Mouse (Mus musculus) cortical plate, adult 2 months (tissue): ENCODE results near the gene Olfr544. TPM values are rescaled to one million over a fixed set of nuclear protein-coding genes. Genes with fewer than 3 reads are reported as not detected.

Experiments
- H3K27ac ChIP-seq: fragments of 200-500 bp; 2 replicates; pipeline ENCODE4 v1.5.1; 2012; ENCODE audit warnings: low read length, control low read depth, inconsistent platforms; ENCODE audit not compliant: insufficient read depth
- H3K4me1 ChIP-seq: fragments of 200-500 bp; 2 replicates; pipeline ENCODE4 v1.6.1; 2011; ENCODE audit warnings: low read length; ENCODE audit not compliant: control insufficient read depth, insufficient read depth
- H3K4me3 ChIP-seq: fragments of 200-500 bp; 2 replicates; pipeline ENCODE4 v1.5.1; 2011; ENCODE audit warnings: mild to moderate bottlenecking, low read length, control low read depth; ENCODE audit not compliant: insufficient read depth
- CTCF ChIP-seq: fragments of 200-500 bp; IDR thresholded peaks from 2 replicates; pipeline ENCODE4 v1.5.1; 2011; ENCODE audit warnings: mild to moderate bottlenecking, control low read depth, low read length; ENCODE audit not compliant: insufficient read depth; ENCODE audit errors: extremely low read depth
- POLR2A ChIP-seq: fragments of 200-500 bp; IDR thresholded peaks from 2 replicates; pipeline ENCODE4 v1.6.1; 2011; ENCODE audit warnings: mild to moderate bottlenecking, low read length, control low read depth; ENCODE audit not compliant: insufficient read depth; ENCODE audit errors: extremely low read depth
- polyA plus RNA-seq: library from polyadenylated mRNA; depleted of rRNA; stranded (reverse); fragments of >200 nt; gene quantifications from 2 replicates; pipeline ENCODE4 v1.2.3, GENCODE M21; 2012; rRNA removed

Gene Olfr544
- polyA plus RNA-seq, 1 experiment, result not detected

GRCm38 (mm10) chr7:102441657-102442391 lies 46.3 kb downstream of the Olfr544 start, which contains the start of gene Rrm1:
Rrm1 (plus strand) TSS chr7:102441695.
- no peaks in the 10 kb centered on the region for H3K4me1 ChIP-seq
- H3K4me3 ChIP-seq, result peak within 1 kb of the TSS; percentile 53
- TF ChIP-seq CTCF (no peak), POLR2A (peak; percentile 23; the same call in 1 of the 2 replicates)
- H3K27ac ChIP-seq, result no peak within 1 kb of the TSS

GRCm38 (mm10) chr7:102440822-102441656 lies 47.1 kb downstream of the Olfr544 start:
- TF ChIP-seq CTCF, result no peak
- TF ChIP-seq POLR2A, result no peak
- peak overlapping the region; percentile 53; the same call in 1 of the 2 replicates for H3K4me3 ChIP-seq
- no peak overlapping the region for H3K27ac ChIP-seq
- H3K4me1 ChIP-seq, result no peaks in the 10 kb centered on the region

- TF ChIP-seq POLR2A (no peak), CTCF (no peak)
- Histone ChIP-seq H3K4me3 (no peak overlapping the region), H3K4me1 (no peaks in the 10 kb centered on the region)
Observed at GRCm38 (mm10) chr7:102434344-102434743, 53.8 kb downstream of the Olfr544 start.

More at GRCm38 (mm10) chr7:102434344-102434743, 53.8 kb downstream of the Olfr544 start:
- H3K27ac ChIP-seq, result no peak overlapping the region

Other genes with a start within 250 kb of the Olfr544 start
- gene Rhog, start 232.3 kb downstream of the Olfr544 start, polyA plus RNA-seq, result 50.9 and 55.1 TPM in 2 replicates
- gene Stim1, start 220.5 kb downstream of the Olfr544 start, polyA plus RNA-seq, result 75.4 and 75.7 TPM in 2 replicates
- 11.0 and 12.5 TPM in 2 replicates for gene Rrm1, start 46.6 kb downstream of the Olfr544 start, polyA plus RNA-seq
- not detected in 2 replicates for gene Olfr543, start 6.6 kb downstream of the Olfr544 start, polyA plus RNA-seq
- not detected in 2 replicates for gene Olfr545, start 11.3 kb upstream of the Olfr544 start, polyA plus RNA-seq
- not detected in 2 replicates for gene Olfr547, start 46.4 kb upstream of the Olfr544 start, polyA plus RNA-seq
- gene Olfr548-ps1, start 52.6 kb upstream of the Olfr544 start, polyA plus RNA-seq, result not detected in 2 replicates
- not detected in 2 replicates for gene Olfr549, start 61.6 kb upstream of the Olfr544 start, polyA plus RNA-seq
- 2.1 and 2.3 TPM in 2 replicates for gene Trim21, start 77.2 kb upstream of the Olfr544 start, polyA plus RNA-seq
- 0.09 and 0.10 TPM in 2 replicates for gene Olfr550, start 83.1 kb upstream of the Olfr544 start, polyA plus RNA-seq
- not detected in 2 replicates for gene Olfr551, start 103.6 kb upstream of the Olfr544 start, polyA plus RNA-seq
- not detected in 2 replicates for gene Olfr552, start 109.5 kb upstream of the Olfr544 start, polyA plus RNA-seq
- not detected in 2 replicates for gene Olfr553, start 129.9 kb upstream of the Olfr544 start, polyA plus RNA-seq
- gene Olfr554, start 150.1 kb upstream of the Olfr544 start, polyA plus RNA-seq, result not detected in 2 replicates
- not detected in 2 replicates for gene Olfr555, start 170.5 kb upstream of the Olfr544 start, polyA plus RNA-seq
- not detected in 2 replicates for gene Olfr556, start 176.6 kb upstream of the Olfr544 start, polyA plus RNA-seq
- gene Trim68, start 199.0 kb upstream of the Olfr544 start, polyA plus RNA-seq, result 15.8 and 16.8 TPM in 2 replicates
- gene Olfr557, start 207.6 kb upstream of the Olfr544 start, polyA plus RNA-seq, result 0.09 and 0.10 TPM in 2 replicates
- 0.40 and 0.47 TPM in 2 replicates for gene Olfr558, start 213.9 kb upstream of the Olfr544 start, polyA plus RNA-seq
- gene Olfr33, start 230.8 kb upstream of the Olfr544 start, polyA plus RNA-seq, result not detected in 2 replicates
- gene Olfr559, start 239.2 kb upstream of the Olfr544 start, polyA plus RNA-seq, result not detected in 2 replicates